Mouse (Mus musculus): ENCODE data around the gene Blmh.

GRCm38 (mm10) chr11:76899758-76900738 lies 24.6 kb upstream of the Blmh start:
- no peak for TF ChIP-seq CTCF (IDR thresholded peaks at IDR 0.05; ENCODE audit: insufficient read depth, low read depth, low read length)
- no peak for TF ChIP-seq POLR2A (IDR thresholded peaks at IDR 0.05; ENCODE audit: insufficient read depth, low read depth, low read length)
